Mouse (Mus musculus): ENCODE measurements around the gene Otud7b.
A peak's percentile ranks its signal among the peaks of the same experiment; 100 is the strongest.

Gene Otud7b

GRCm38 (mm10) chr3:96104261-96105065 lies at the start of gene Otud7b:
Otud7b (plus strand) TSS chr3:96104527.
- peak; percentile 90 for DNase-seq (ENCODE audit: low spot score)

- no peak for DNase-seq (ENCODE audit: low spot score)
Measured at GRCm38 (mm10) chr3:96055294-96055693, 49.0 kb upstream of the Otud7b start.

GRCm38 (mm10) chr3:96056031-96056430 lies 48.3 kb upstream of the Otud7b start:
- no peak for DNase-seq (ENCODE audit: low spot score)

- peak; percentile 85 for DNase-seq (ENCODE audit: low spot score)
Measured at GRCm38 (mm10) chr3:96057747-96058204, 46.6 kb upstream of the Otud7b start.

- peak; percentile 69 for DNase-seq (ENCODE audit: low spot score)
Measured at GRCm38 (mm10) chr3:96058231-96058896, 46.0 kb upstream of the Otud7b start, which contains the start of gene Vps45. Vps45 (minus strand) TSS chr3:96058466.

GRCm38 (mm10) chr3:96060146-96060545 lies 44.2 kb upstream of the Otud7b start:
- no peak for DNase-seq (ENCODE audit: low spot score)

- no peak for DNase-seq (ENCODE audit: low spot score)
Measured at GRCm38 (mm10) chr3:96063299-96063698, 41.0 kb upstream of the Otud7b start.

GRCm38 (mm10) chr3:96064217-96064616 lies 40.1 kb upstream of the Otud7b start:
- no peak for DNase-seq (ENCODE audit: low spot score)

- DNase-seq (ENCODE audit: low spot score), result no peak
Measured at GRCm38 (mm10) chr3:96065147-96065546, 39.2 kb upstream of the Otud7b start.

- DNase-seq (ENCODE audit: low spot score), result peak; percentile 64
Measured at GRCm38 (mm10) chr3:96065754-96066375, 38.5 kb upstream of the Otud7b start.

GRCm38 (mm10) chr3:96066741-96067140 lies 37.6 kb upstream of the Otud7b start:
- no peak for DNase-seq (ENCODE audit: low spot score)

- no peak for DNase-seq (ENCODE audit: low spot score)
Measured at GRCm38 (mm10) chr3:96069046-96069445, 35.3 kb upstream of the Otud7b start.

- no peak for DNase-seq (ENCODE audit: low spot score)
Measured at GRCm38 (mm10) chr3:96069542-96069941, 34.8 kb upstream of the Otud7b start.

- DNase-seq (ENCODE audit: low spot score), result no peak
Measured at GRCm38 (mm10) chr3:96070241-96070640, 34.1 kb upstream of the Otud7b start.

GRCm38 (mm10) chr3:96072921-96073486 lies 31.3 kb upstream of the Otud7b start:
- DNase-seq (ENCODE audit: low spot score), result no peak

- DNase-seq (ENCODE audit: low spot score), result no peak
Measured at GRCm38 (mm10) chr3:96078066-96078465, 26.3 kb upstream of the Otud7b start.

GRCm38 (mm10) chr3:96078711-96079110 lies 25.6 kb upstream of the Otud7b start:
- DNase-seq (ENCODE audit: low spot score), result no peak

GRCm38 (mm10) chr3:96081006-96081405 lies 23.3 kb upstream of the Otud7b start:
- DNase-seq (ENCODE audit: low spot score), result no peak

- no peak for DNase-seq (ENCODE audit: low spot score)
Measured at GRCm38 (mm10) chr3:96081650-96082049, 22.7 kb upstream of the Otud7b start.

GRCm38 (mm10) chr3:96082100-96082499 lies 22.2 kb upstream of the Otud7b start:
- no peak for DNase-seq (ENCODE audit: low spot score)

GRCm38 (mm10) chr3:96082714-96083508 lies 21.4 kb upstream of the Otud7b start:
- DNase-seq (ENCODE audit: low spot score), result no peak
